Mouse (Mus musculus) midbrain, embryonic 11.5 days (tissue): ENCODE results near the gene Emc3. TPM values are rescaled to one million over a fixed set of nuclear protein-coding genes. Genes with fewer than 3 reads are reported as not detected.

Experiments used
- ATAC-seq: fragments of 200-750 bp; cut with Nextera tagmentation; 2 replicates; pipeline ENCODE4 v1.8.0; 2017; ENCODE audit warnings: moderate TSS enrichment, moderate library complexity; ENCODE audit not compliant: low FRiP score
- DNase-seq: peaks from one replicate; pipeline ENCODE4 v3.0.0; 2015; ENCODE audit warnings: low spot score; ENCODE audit errors: missing footprints
- H3K27ac ChIP-seq: fragments of 300-500 bp; sonication (generic); 2 replicates; pipeline ENCODE4 v1.5.1; 2014; ENCODE audit warnings: low read depth, low read length
- H3K27me3 ChIP-seq: fragments of 300-500 bp; sonication (generic); 2 replicates; pipeline ENCODE4 v1.6.1; 2014; ENCODE audit warnings: mild to moderate bottlenecking, low read length, moderate library complexity, mixed read lengths; ENCODE audit not compliant: control insufficient read depth, insufficient read depth
- H3K36me3 ChIP-seq: fragments of 300-500 bp; sonication (generic); 2 replicates; pipeline ENCODE4 v1.6.1; 2014; ENCODE audit warnings: mild to moderate bottlenecking, low read length, moderate library complexity, mixed read lengths; ENCODE audit not compliant: control insufficient read depth, insufficient read depth
- H3K4me1 ChIP-seq: fragments of 300-500 bp; sonication (generic); 2 replicates; pipeline ENCODE4 v1.6.1; 2014; ENCODE audit warnings: low read length; ENCODE audit not compliant: control insufficient read depth, insufficient read depth
- H3K4me2 ChIP-seq: fragments of 300-500 bp; sonication (generic); 2 replicates; pipeline ENCODE4 v1.6.1; 2014; ENCODE audit warnings: mild to moderate bottlenecking, moderate library complexity
- H3K4me3 ChIP-seq: fragments of 300-500 bp; sonication (generic); 2 replicates; pipeline ENCODE4 v1.5.1; 2014; ENCODE audit warnings: low read depth, low read length
- H3K9ac ChIP-seq: fragments of 300-500 bp; sonication (generic); 2 replicates; pipeline ENCODE4 v1.6.1; 2014; ENCODE audit warnings: low read length
- H3K9me3 ChIP-seq: fragments of 300-500 bp; sonication (generic); 2 replicates; pipeline ENCODE4 v1.6.1; 2016; ENCODE audit warnings: low read length; ENCODE audit not compliant: control insufficient read depth
- WGBS: fragments of 180-500 bp; shearing (Covaris S2); extraction: QIAGEN DNeasy Blood & Tissue Kit; methylation state at CpG from one replicate; pipeline ENCODE4 v1.1.7; 2014; 5-methylcytosine and 5-hydroxymethylcytosine counted together
- polyA plus RNA-seq: library from polyadenylated mRNA; unstranded; fragments of >200 nt; fragmentation: Nextera tagmentation; extraction: Ambion mirVana; gene quantifications from 2 replicates; pipeline ENCODE4 v1.2.1, GENCODE M21; 2014

The Emc3 gene
- polyA plus RNA-seq, 1 experiment from 2014 or later = 88.4 TPM

GRCm38 (mm10) chr6:113502801-113503200 lies 28.7 kb downstream of the Emc3 start:
- Histone ChIP-seq H3K4me2 (no peak overlapping the region), H3K27ac (no peak overlapping the region), H3K9ac (no peak overlapping the region), H3K4me3 (no peak overlapping the region), H3K4me1 (no peaks in the 10 kb centered on the region), H3K27me3 (no peaks in the 10 kb centered on the region), H3K9me3 (no peaks in the 10 kb centered on the region), H3K36me3 (no peaks in the 10 kb centered on the region)
- ATAC-seq (no peak; the same call in 1 of the 2 replicates), DNase-seq (no peak)
- WGBS = 20% methylated on average over 2 of the region's 2 CpGs

GRCm38 (mm10) chr6:113501388-113502084 lies 29.9 kb downstream of the Emc3 start, which contains the start of gene Prrt3:
Gene Prrt3, minus strand, starts transcription at chr6:113501931.
- peak within 1 kb of the TSS; percentile 66 for H3K9ac ChIP-seq
- no peak within 1 kb of the TSS for H3K27ac ChIP-seq
- no peaks in the 10 kb centered on the region for H3K36me3 ChIP-seq
- H3K27me3 ChIP-seq = no peaks in the 10 kb centered on the region
- peak within 1 kb of the TSS; percentile 72 for H3K4me2 ChIP-seq
- ATAC-seq (peak; percentile 74; the same call in 1 of the 2 replicates), DNase-seq (peak; percentile 92)
- WGBS = 3% methylated on average over 32 of the region's 32 CpGs
- no peaks in the 10 kb centered on the region for H3K9me3 ChIP-seq
- H3K4me1 ChIP-seq = no peaks in the 10 kb centered on the region
- H3K4me3 ChIP-seq = peak within 1 kb of the TSS; percentile 45

GRCm38 (mm10) chr6:113499346-113499745 lies 32.1 kb downstream of the Emc3 start:
- ATAC-seq = no peak
- Histone ChIP-seq H3K9me3 (no peaks in the 10 kb centered on the region), H3K27ac (no peak overlapping the region), H3K4me2 (no peak overlapping the region), H3K36me3 (no peaks in the 10 kb centered on the region), H3K4me3 (no peak overlapping the region), H3K27me3 (peaks cover 6% of the 10 kb centered on the region), H3K9ac (no peak overlapping the region), H3K4me1 (peaks cover 7% of the 10 kb centered on the region)
- WGBS = 78% methylated on average over 6 of the region's 6 CpGs
- no peak for DNase-seq

GRCm38 (mm10) chr6:113495071-113495675 lies 36.3 kb downstream of the Emc3 start:
- Histone ChIP-seq H3K27me3 (peaks cover 6% of the 10 kb centered on the region), H3K9ac (0 out of 2 replicates have a peak overlapping the region, but pooled peaks have one; percentile 51), H3K27ac (no peak overlapping the region), H3K36me3 (peaks cover 9% of the 10 kb centered on the region), H3K4me3 (peak overlapping the region; percentile 30; the same call in 1 of the 2 replicates), H3K9me3 (no peaks in the 10 kb centered on the region), H3K4me2 (peak overlapping the region; percentile 48), H3K4me1 (peaks cover 9% of the 10 kb centered on the region)
- no peak for ATAC-seq
- 50% methylated on average over 28 of the region's 28 CpGs for WGBS
- DNase-seq = peak; percentile 88

DNA sequence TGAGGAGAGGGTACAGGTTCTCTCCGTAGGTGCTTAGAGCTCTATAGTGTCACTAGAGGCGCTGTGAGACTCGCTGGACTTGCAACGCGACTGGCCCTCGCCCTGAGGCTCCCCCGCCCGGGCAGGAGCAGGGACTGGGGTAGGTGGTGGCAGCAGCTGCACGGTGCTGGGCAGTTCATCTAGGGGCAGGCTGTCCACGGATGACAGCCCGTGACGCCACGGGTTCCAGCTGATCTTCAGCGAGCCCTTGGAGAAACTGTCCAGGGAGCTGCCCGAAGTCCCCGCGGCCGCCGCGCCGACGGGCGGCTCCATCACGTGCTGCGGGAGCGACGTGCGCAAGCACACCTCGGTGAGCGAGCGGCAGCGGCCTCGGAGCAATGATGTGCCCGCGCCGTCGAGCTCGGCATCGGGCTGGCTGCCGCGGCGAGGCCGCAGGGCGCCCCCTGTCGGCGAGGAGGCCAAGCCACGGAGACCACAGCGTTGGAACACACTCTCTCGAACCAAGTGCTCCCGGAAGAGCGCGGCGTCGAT lies 37.1 kb downstream of the Emc3 start:
- H3K9me3 ChIP-seq = no peaks in the 10 kb centered on the region
- 2% methylated on average over 49 of the region's 54 CpGs for WGBS
- peak overlapping the region; percentile 51 for H3K9ac ChIP-seq
- DNase-seq (peak; percentile 98), ATAC-seq (peak; percentile 86)
- H3K27ac ChIP-seq = no peak overlapping the region
- H3K4me2 ChIP-seq = peak overlapping the region; percentile 48
- peaks cover 9% of the 10 kb centered on the region for H3K4me1 ChIP-seq
- H3K27me3 ChIP-seq = peaks cover 6% of the 10 kb centered on the region
- peaks cover 9% of the 10 kb centered on the region for H3K36me3 ChIP-seq
- H3K4me3 ChIP-seq = peak overlapping the region; percentile 30; the same call in 1 of the 2 replicates

DNA sequence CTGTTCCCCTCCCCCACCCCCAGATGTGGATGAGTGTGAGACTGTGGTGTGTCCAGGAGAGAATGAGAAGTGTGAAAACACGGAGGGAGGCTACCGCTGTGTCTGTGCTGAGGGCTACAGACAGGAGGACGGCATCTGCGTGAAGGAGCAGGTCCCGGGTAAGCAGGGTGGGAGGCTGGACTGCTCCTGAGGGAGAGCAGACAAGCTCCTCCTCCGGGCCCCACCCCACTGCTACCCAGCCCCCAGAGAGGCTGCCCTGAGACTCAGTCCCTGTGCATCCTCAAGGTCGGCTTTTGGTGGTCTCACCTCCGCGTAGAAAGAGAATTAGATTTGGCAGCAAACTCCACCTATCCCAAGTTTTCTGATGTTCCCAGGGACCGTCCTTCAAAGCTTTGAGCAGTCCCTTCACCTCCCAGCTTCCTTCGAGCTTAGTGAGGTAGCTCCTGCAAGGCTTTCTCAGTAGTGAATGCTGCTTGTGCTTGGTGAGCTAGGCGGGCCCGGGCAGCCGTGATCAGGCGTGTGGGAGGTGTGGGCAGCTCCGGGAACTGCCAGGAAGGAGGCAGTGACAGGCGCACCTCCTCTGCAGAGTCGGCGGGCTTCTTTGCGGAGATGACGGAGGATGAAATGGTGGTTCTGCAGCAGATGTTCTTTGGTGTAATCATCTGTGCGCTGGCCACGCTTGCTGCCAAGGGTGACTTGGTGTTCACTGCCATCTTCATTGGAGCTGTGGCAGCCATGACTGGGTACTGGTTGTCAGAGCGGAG lies 39.2 kb downstream of the Emc3 start:
- Histone ChIP-seq H3K27me3 (peaks cover 6% of the 10 kb centered on the region), H3K4me1 (peaks cover 9% of the 10 kb centered on the region), H3K36me3 (peaks cover 9% of the 10 kb centered on the region)

GRCm38 (mm10) chr6:113489410-113489809 lies 42.0 kb downstream of the Emc3 start:
- 94% methylated on average over 14 of the region's 14 CpGs for WGBS
- ATAC-seq (no peak), DNase-seq (no peak)
- H3K4me1 ChIP-seq = peaks cover 3% of the 10 kb centered on the region; the same call in 1 of the 2 replicates
- no peaks in the 10 kb centered on the region for H3K27me3 ChIP-seq
- H3K27ac ChIP-seq = no peak overlapping the region
- H3K9ac ChIP-seq = no peak overlapping the region
- H3K4me2 ChIP-seq = no peak overlapping the region
- H3K36me3 ChIP-seq = peaks cover 9% of the 10 kb centered on the region
- no peaks in the 10 kb centered on the region for H3K9me3 ChIP-seq
- H3K4me3 ChIP-seq = no peak overlapping the region

More for the DNA sequence above, 39.2 kb downstream of the Emc3 start:
- H3K9me3 ChIP-seq = no peaks in the 10 kb centered on the region
- no peak overlapping the region for H3K4me3 ChIP-seq
- DNase-seq = no peak
- H3K27ac ChIP-seq = no peak overlapping the region
- no peak overlapping the region for H3K9ac ChIP-seq
- WGBS = 78% methylated on average over 24 of the region's 24 CpGs
- no peak for ATAC-seq
- no peak overlapping the region for H3K4me2 ChIP-seq

- WGBS = 63% methylated on average over 7 of the region's 7 CpGs
- Histone ChIP-seq H3K36me3 (peaks cover 7% of the 10 kb centered on the region), H3K27ac (no peak overlapping the region), H3K4me1 (peaks cover 12% of the 10 kb centered on the region), H3K4me3 (no peak overlapping the region), H3K4me2 (no peak overlapping the region), H3K27me3 (no peaks in the 10 kb centered on the region), H3K9me3 (no peaks in the 10 kb centered on the region), H3K9ac (no peak overlapping the region)
- ATAC-seq (no peak), DNase-seq (no peak)
Observed at GRCm38 (mm10) chr6:113487125-113487576, 44.3 kb downstream of the Emc3 start.
